ENCODE assay signal across 18 mouse cellular contexts in genomic region chr1:36892461-36892860, GRCm38 (mm10). TPM values are rescaled to one million over a fixed set of nuclear protein-coding genes. Genes with fewer than 3 reads are reported as not detected.
A peak's percentile ranks its signal among the peaks of the same experiment; 100 is the strongest.
DNase-seq lines count a peak whose midpoint lies in the region; ATAC-seq lines count a peak whose summit lies in the region.
"Had no signal": no experiment of that assay in that cellular context is flagged by ENCODE, and none has a peak within 500 bp of the region (broad histone marks: within the 10 kb centered on the region; RNA-seq: fewer than 3 reads in every experiment).

No protein-coding gene starts in this region.

- H3K4me1 ChIP-seq in liver, embryonic 12.5 days: peaks cover 57% of the 10 kb centered on the region
- peaks cover 15% of the 10 kb centered on the region for H3K4me1 ChIP-seq in liver, embryonic 11.5 days (replicated peaks; ENCODE audit: control insufficient read depth, insufficient read depth, low read length)
- H3K4me1 ChIP-seq: hindbrain, embryonic 12.5 days had no signal

- no peak overlapping the region for H3K4me3 ChIP-seq in liver, embryonic 12.5 days
- H3K4me3 ChIP-seq in liver, embryonic 11.5 days (ENCODE audit: low read depth, low read length): no peak overlapping the region
- H3K4me3 ChIP-seq: forebrain, embryonic 10.5 days; forebrain, embryonic 13.5 days; heart, adult 2 months; hindbrain, embryonic 12.5 days; hindbrain, embryonic 15.5 days had no signal

- no peak overlapping the region for H3K4me2 ChIP-seq in liver, embryonic 12.5 days
- no peak overlapping the region for H3K4me2 ChIP-seq in liver, embryonic 11.5 days
- H3K4me2 ChIP-seq: forebrain, embryonic 13.5 days; heart, embryonic 11.5 days; hindbrain, embryonic 12.5 days; hindbrain, embryonic 15.5 days had no signal

- 47% methylated on average over 3 of the region's 3 CpGs for WGBS in liver, embryonic 12.5 days (ENCODE audit: insufficient replicate concordance)
- 60% methylated on average over 3 of the region's 3 CpGs for WGBS in liver, embryonic 11.5 days

- H3K27ac ChIP-seq in liver, embryonic 12.5 days: no peak overlapping the region
- H3K27ac ChIP-seq in liver, embryonic 11.5 days (ENCODE audit: low read depth, low read length): no peak overlapping the region
- H3K27ac ChIP-seq: forebrain, embryonic 10.5 days; heart, adult 2 months; hindbrain, embryonic 12.5 days; hindbrain, embryonic 15.5 days had no signal

- no peaks in the 10 kb centered on the region for H3K9me3 ChIP-seq in liver, embryonic 12.5 days (replicated peaks)
- H3K9me3 ChIP-seq in liver, embryonic 11.5 days (ENCODE audit: control insufficient read depth, low read length): no peaks in the 10 kb centered on the region
- H3K9me3 ChIP-seq: forebrain, embryonic 10.5 days; forebrain, embryonic 13.5 days; hindbrain, embryonic 12.5 days; hindbrain, embryonic 15.5 days had no signal

- intact Hi-C loops in gastrocnemius, postnatal 36 days (cut with DNase I): no loop called here

- H3K36me3 ChIP-seq in liver, embryonic 12.5 days: peaks cover 13% of the 10 kb centered on the region
- no peaks in the 10 kb centered on the region; the same call in 1 of the 2 replicates for H3K36me3 ChIP-seq in liver, embryonic 11.5 days (ENCODE audit: control insufficient read depth, insufficient read depth, low read length)
- H3K36me3 ChIP-seq: hindbrain, embryonic 12.5 days; hindbrain, embryonic 15.5 days had no signal

- no peaks in the 10 kb centered on the region for H3K27me3 ChIP-seq in liver, embryonic 12.5 days (replicated peaks)
- no peaks in the 10 kb centered on the region for H3K27me3 ChIP-seq in liver, embryonic 11.5 days (replicated peaks; ENCODE audit: control insufficient read depth, insufficient read depth, low read length)
- H3K27me3 ChIP-seq: CH12.LX; forebrain, embryonic 13.5 days; hindbrain, embryonic 12.5 days; hindbrain, embryonic 15.5 days had no signal

- no peak for DNase-seq in liver, embryonic 11.5 days (ENCODE audit: low spot score)
- no peak for DNase-seq in right cerebral cortex, postnatal 36 days (ENCODE audit: low spot score in 2 of 2)
- no peak for DNase-seq in gastrocnemius, postnatal 36 days
- DNase-seq: cerebellum, adult 11-12 months; cerebellum, adult 9-10 months; gastrocnemius, postnatal 10 days; heart, adult 2 months had no signal

- H3K9ac ChIP-seq in liver, embryonic 12.5 days: no peak overlapping the region
- H3K9ac ChIP-seq in liver, embryonic 11.5 days (ENCODE audit: low read depth, low read length): no peak overlapping the region
- H3K9ac ChIP-seq: forebrain, embryonic 13.5 days; hindbrain, embryonic 12.5 days; hindbrain, embryonic 15.5 days had no signal

- 0 out of 2 replicates have a peak, but pooled peaks have one; percentile 52 for ATAC-seq in liver, embryonic 12.5 days
- no peak for ATAC-seq in liver, embryonic 11.5 days (replicated peaks; ENCODE audit: low FRiP score)
- peak; percentile 54 for ATAC-seq in CD4-positive, CD25-positive, alpha-beta regulatory T cell, adult 4 months
- ATAC-seq in activated CD4-positive, CD25-positive, alpha-beta regulatory T cell, adult 4 months: peak; percentile 36
- peak; percentile 48 for ATAC-seq in inflammation-experienced regulatory T-cells, adult 6 months
- ATAC-seq: forebrain, embryonic 13.5 days; intestine, embryonic 16.5 days had no signal

RNA-seq across cellular contexts. Expression of gene Tmem131, which starts 51.0 kb away (rescaled TPM):
- polyA plus RNA-seq in liver, embryonic 12.5 days (2016; fragmentation: Nextera tagmentation; extraction: Ambion mirVana): 14.9 and 15.4 TPM in 2 replicates
- polyA plus RNA-seq in liver, embryonic 11.5 days (2014; fragmentation: Nextera tagmentation; extraction: Ambion mirVana): 19.1 and 19.8 TPM in 2 replicates
- polyA plus RNA-seq in CD4-positive, CD25-positive, alpha-beta regulatory T cell, adult 4 months (2017; shearing (Covaris generic)): 10 to 100 TPM; 11.1 to 14.8 TPM
- 10 to 100 TPM; 10.3 to 11.4 TPM for polyA plus RNA-seq in activated CD4-positive, CD25-positive, alpha-beta regulatory T cell, adult 4 months (2017; shearing (Covaris generic))
- polyA plus RNA-seq in inflammation-experienced regulatory T-cells, adult 6 months (2017; shearing (Covaris generic)): 10 to 100 TPM in 2 of 3 experiments, 1 to 10 TPM in 1; 7.5 to 15.1 (median 13.0) TPM
- total RNA-seq in gastrocnemius, postnatal 36 days (2021): 10 to 100 TPM; 21.0 to 23.7 TPM
